Mouse (Mus musculus) stomach, embryonic 14.5 days (tissue): Measurements from ENCODE around the gene Ppig. TPM values are rescaled to one million over a fixed set of nuclear protein-coding genes. Genes with fewer than 3 reads are reported as not detected.
A peak's percentile ranks its signal among the peaks of the same experiment; 100 is the strongest.

ENCODE experiments used
- ATAC-seq: fragments of 200-750 bp; cut with Nextera tagmentation; 2 replicates; pipeline ENCODE4 v1.8.0; 2017; ENCODE audit warnings: low read depth, moderate TSS enrichment; ENCODE audit not compliant: insufficient number of reproducible peaks, insufficient read depth, low FRiP score
- H3K27ac ChIP-seq: fragments of 300-500 bp; sonication (generic); 2 replicates; pipeline ENCODE4 v1.5.1; 2014; ENCODE audit warnings: mild to moderate bottlenecking, low read length, moderate library complexity, mixed read lengths
- H3K27me3 ChIP-seq: fragments of 300-500 bp; sonication (generic); 2 replicates; pipeline ENCODE4 v1.6.1; 2014; ENCODE audit warnings: low read length, control low read depth, mixed read lengths; ENCODE audit not compliant: control insufficient read depth, insufficient read depth
- H3K36me3 ChIP-seq: fragments of 300-500 bp; sonication (generic); 2 replicates; pipeline ENCODE4 v1.6.1; 2014; ENCODE audit warnings: mild to moderate bottlenecking, control low read depth, low read length, moderate library complexity, mixed read lengths; ENCODE audit not compliant: control insufficient read depth, insufficient read depth
- H3K4me1 ChIP-seq: fragments of 300-500 bp; sonication (generic); 2 replicates; pipeline ENCODE4 v1.6.1; 2014; ENCODE audit warnings: low read length, control low read depth, mixed read lengths; ENCODE audit not compliant: control insufficient read depth, insufficient read depth
- H3K4me2 ChIP-seq: fragments of 300-500 bp; sonication (generic); replicated peaks from 2 replicates; pipeline ENCODE4 v1.6.1; 2014; ENCODE audit warnings: low read depth, low read length, control low read depth
- H3K4me3 ChIP-seq: fragments of 300-500 bp; sonication (generic); 2 replicates; pipeline ENCODE4 v1.5.1; 2014; ENCODE audit warnings: low read depth, low read length, control low read depth
- H3K9ac ChIP-seq: fragments of 300-500 bp; sonication (generic); replicated peaks from 2 replicates; pipeline ENCODE4 v1.6.1; 2014; ENCODE audit warnings: low read depth, mild to moderate bottlenecking, control low read depth, low read length, moderate library complexity, mixed read lengths
- H3K9me3 ChIP-seq: fragments of 300-500 bp; sonication (generic); 2 replicates; pipeline ENCODE4 v1.6.1; 2016; ENCODE audit warnings: low read depth, low read length, control low read depth; ENCODE audit not compliant: control insufficient read depth
- WGBS: fragments of 180-500 bp; shearing (Covaris S2); extraction: QIAGEN DNeasy Blood & Tissue Kit; methylation state at CpG from one replicate; pipeline ENCODE4 v1.1.7; 2014; 5-methylcytosine and 5-hydroxymethylcytosine counted together
- polyA plus RNA-seq: library from polyadenylated mRNA; unstranded; fragments of >200 nt; fragmentation: Nextera tagmentation; extraction: Ambion mirVana; gene quantifications from 2 replicates; pipeline ENCODE4 v1.2.1, GENCODE M21; 2014

Ppig gene
- polyA plus RNA-seq, 1 experiment from 2014 or later, result 125 TPM

- ATAC-seq, result no peak
- H3K36me3 ChIP-seq, result peaks cover 14% of the 10 kb centered on the region
- H3K4me1 ChIP-seq, result no peaks in the 10 kb centered on the region
- no peak overlapping the region for H3K4me3 ChIP-seq
- 88% methylated on average over 3 of the region's 3 CpGs for WGBS
- H3K27me3 ChIP-seq, result no peaks in the 10 kb centered on the region
- no peak overlapping the region for H3K9ac ChIP-seq
- no peak overlapping the region for H3K27ac ChIP-seq
- no peaks in the 10 kb centered on the region for H3K9me3 ChIP-seq
- H3K4me2 ChIP-seq, result no peak overlapping the region
Observed at GRCm38 (mm10) chr2:69690214-69690613, 32.1 kb upstream of the Ppig start.

- Histone ChIP-seq H3K27me3 (no peaks in the 10 kb centered on the region), H3K4me3 (no peak overlapping the region), H3K4me2 (no peak overlapping the region), H3K9ac (no peak overlapping the region), H3K27ac (no peak overlapping the region), H3K9me3 (no peaks in the 10 kb centered on the region), H3K4me1 (no peaks in the 10 kb centered on the region), H3K36me3 (peaks cover 14% of the 10 kb centered on the region)
- 87% methylated on average over 6 of the region's 6 CpGs for WGBS
- no peak for ATAC-seq
Observed at GRCm38 (mm10) chr2:69690843-69691242, 31.5 kb upstream of the Ppig start.

- Histone ChIP-seq H3K9ac (no peak overlapping the region), H3K36me3 (peaks cover 12% of the 10 kb centered on the region), H3K4me2 (no peak overlapping the region), H3K4me3 (no peak overlapping the region), H3K4me1 (no peaks in the 10 kb centered on the region), H3K9me3 (no peaks in the 10 kb centered on the region), H3K27ac (no peak overlapping the region), H3K27me3 (no peaks in the 10 kb centered on the region)
- 93% methylated on average over 11 of the region's 11 CpGs for WGBS
- no peak for ATAC-seq
Observed at GRCm38 (mm10) chr2:69693501-69693900, 28.8 kb upstream of the Ppig start.

- ATAC-seq, result no peak
- Histone ChIP-seq H3K9ac (no peak overlapping the region), H3K4me1 (no peaks in the 10 kb centered on the region), H3K27me3 (no peaks in the 10 kb centered on the region), H3K4me2 (no peak overlapping the region), H3K4me3 (no peak overlapping the region), H3K27ac (no peak overlapping the region), H3K9me3 (no peaks in the 10 kb centered on the region), H3K36me3 (peaks cover 25% of the 10 kb centered on the region)
- WGBS, result 93% methylated on average over 8 of the region's 8 CpGs
Observed at GRCm38 (mm10) chr2:69700446-69700845, 21.9 kb upstream of the Ppig start.

GRCm38 (mm10) chr2:69712171-69712570 lies 10.2 kb upstream of the Ppig start:
- H3K4me3 ChIP-seq, result no peak overlapping the region

GRCm38 (mm10) chr2:69712981-69713625 lies 9.2 kb upstream of the Ppig start, which contains the start of gene Fastkd1:
Fastkd1 (minus strand) TSS chr2:69713516.
- peak; percentile 99 for ATAC-seq
- H3K27ac ChIP-seq, result peak within 1 kb of the TSS; percentile 66
- H3K4me2 ChIP-seq, result peak within 1 kb of the TSS; percentile 58
- H3K9ac ChIP-seq, result peak within 1 kb of the TSS; percentile 64
- H3K9me3 ChIP-seq, result no peaks in the 10 kb centered on the region
- no peaks in the 10 kb centered on the region for H3K27me3 ChIP-seq
- under 1% methylated on average over 39 of the region's 39 CpGs for WGBS
- H3K4me3 ChIP-seq, result peak within 1 kb of the TSS; percentile 87
- H3K4me1 ChIP-seq, result no peaks in the 10 kb centered on the region
- no peaks in the 10 kb centered on the region for H3K36me3 ChIP-seq

More at GRCm38 (mm10) chr2:69712171-69712570, 10.2 kb upstream of the Ppig start:
- H3K9me3 ChIP-seq, result no peaks in the 10 kb centered on the region
- H3K9ac ChIP-seq, result no peak overlapping the region
- no peak for ATAC-seq
- H3K27me3 ChIP-seq, result no peaks in the 10 kb centered on the region
- H3K4me2 ChIP-seq, result no peak overlapping the region
- 84% methylated on average over 14 of the region's 14 CpGs for whole genome bisulfite sequencing
- no peaks in the 10 kb centered on the region for H3K4me1 ChIP-seq
- H3K36me3 ChIP-seq, result peaks cover under 1% of the 10 kb centered on the region; the same call in 1 of the 2 replicates
- no peak overlapping the region for H3K27ac ChIP-seq

GRCm38 (mm10) chr2:69713626-69714014 lies 8.7 kb upstream of the Ppig start:
- no peaks in the 10 kb centered on the region for H3K4me1 ChIP-seq
- H3K27me3 ChIP-seq, result no peaks in the 10 kb centered on the region
- H3K27ac ChIP-seq, result no peak overlapping the region
- H3K4me3 ChIP-seq, result peak overlapping the region; percentile 87
- no peak for ATAC-seq
- H3K9me3 ChIP-seq, result no peaks in the 10 kb centered on the region
- peak overlapping the region; percentile 58; the same call in 1 of the 2 replicates for H3K4me2 ChIP-seq
- no peak overlapping the region for H3K9ac ChIP-seq
- H3K36me3 ChIP-seq, result no peaks in the 10 kb centered on the region
- WGBS, result 28% methylated on average over 4 of the region's 4 CpGs

- WGBS, result 82% methylated on average over 5 of the region's 5 CpGs
- no peak for ATAC-seq
- Histone ChIP-seq H3K4me1 (no peaks in the 10 kb centered on the region), H3K27ac (no peak overlapping the region), H3K9me3 (no peaks in the 10 kb centered on the region), H3K27me3 (no peaks in the 10 kb centered on the region), H3K36me3 (no peaks in the 10 kb centered on the region), H3K9ac (no peak overlapping the region), H3K4me3 (no peak overlapping the region), H3K4me2 (no peak overlapping the region)
Observed at GRCm38 (mm10) chr2:69714126-69714525, 8.2 kb upstream of the Ppig start.

GRCm38 (mm10) chr2:69716483-69716882 lies 5.9 kb upstream of the Ppig start:
- Histone ChIP-seq H3K27ac (no peak overlapping the region), H3K9ac (no peak overlapping the region), H3K4me1 (no peaks in the 10 kb centered on the region), H3K4me2 (no peak overlapping the region), H3K36me3 (no peaks in the 10 kb centered on the region), H3K27me3 (no peaks in the 10 kb centered on the region), H3K9me3 (no peaks in the 10 kb centered on the region), H3K4me3 (no peak overlapping the region)
- WGBS, result 69% methylated on average over 3 of the region's 3 CpGs
- no peak for ATAC-seq
